Mouse (Mus musculus) liver, adult 2 months (tissue): ENCODE measurements at regions not wholly inside any gene's neighbourhood (a gene's known extent, or its start where the extent isn't known, plus 50 kb on each side); places are given as distances from the start of the nearest gene placed in this dataset.

Experiments
- CTCF ChIP-seq: fragments of 200-500 bp; IDR thresholded peaks from 2 replicates; pipeline ENCODE4 v1.5.1; 2011; ENCODE audit warnings: low read depth, low read length, control low read depth
- POLR2A ChIP-seq: fragments of 200-500 bp; IDR thresholded peaks from 2 replicates; pipeline ENCODE4 v1.6.1; 2011; ENCODE audit warnings: low read length, control low read depth; ENCODE audit not compliant: insufficient read depth; ENCODE audit errors: extremely low read depth

- TF ChIP-seq CTCF (no peak), POLR2A (no peak)
Measured at GRCm38 (mm10) chr3:54475879-54476278, 115.0 kb downstream of the Postn start.
